Mouse (Mus musculus) left cerebral cortex, postnatal 10 days (tissue): ENCODE measurements around the gene Hist1h3f. TPM values are rescaled to one million over a fixed set of nuclear protein-coding genes. Genes with fewer than 3 reads are reported as not detected.
A peak's percentile ranks its signal among the peaks of the same experiment; 100 is the strongest.
"Not testable (repeated sequence)": the region's sequence is repeated elsewhere in the genome, so short reads cannot be mapped to it uniquely, and the experiment has no call there.

Experiments used
- DNase-seq, 2 experiments: peaks; one replicate each; pipeline ENCODE4 v3.0.0; 2021 to 2022; ENCODE audit warnings: low spot score in 2 of 2, mixed read lengths in 1 of 2; ENCODE audit errors: extremely low spot score in 1 of 2
- intact Hi-C: fragments of 180-260 bp; cut with DNase I; formaldehyde crosslinking; loops from one replicate; pipeline ENCODE4 v1.15.1; 2025
- total RNA-seq, 2 experiments: library from RNA; stranded (reverse); gene quantifications; 2 replicates each; pipeline ENCODE4 v1.2.3; 2021

Gene Hist1h3f
- total RNA-seq, 2 experiments from 2014 or later: 22.6 to 23.0 TPM

DNA sequence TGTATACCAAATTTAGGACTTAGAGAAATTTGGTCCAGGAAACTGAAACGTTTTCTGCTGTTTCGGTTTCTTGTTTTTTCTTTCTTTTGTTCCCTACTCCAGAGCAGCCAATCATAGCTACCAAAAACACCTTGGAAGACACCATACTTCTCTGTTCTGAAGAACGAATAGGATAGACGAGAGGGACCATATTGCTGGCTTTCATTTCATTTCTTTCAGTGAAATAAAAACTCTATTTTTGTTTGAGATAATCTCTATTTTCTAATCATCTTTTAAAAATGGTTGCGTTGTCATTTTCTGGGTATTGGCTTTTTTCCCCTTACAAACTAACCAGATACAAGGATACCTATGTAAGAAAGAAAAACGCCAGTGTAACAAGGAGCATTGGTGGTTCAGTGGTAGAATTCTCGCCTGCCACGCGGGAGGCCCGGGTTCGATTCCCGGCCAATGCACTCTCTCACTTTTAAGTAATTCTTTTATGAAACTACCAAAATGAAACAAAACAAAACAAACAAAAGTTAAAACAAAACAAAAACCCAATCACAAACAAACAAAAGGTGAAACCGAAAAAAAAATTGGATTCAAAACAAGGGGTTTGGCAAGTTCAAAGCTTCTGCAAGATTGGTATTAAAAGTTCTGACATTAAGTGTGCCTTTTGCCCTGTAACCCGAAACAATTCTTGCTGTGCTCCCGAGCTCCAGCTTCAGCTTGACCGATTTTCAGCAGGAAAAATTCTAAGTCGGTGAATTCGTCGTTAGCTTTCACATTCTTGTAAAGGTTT lies 26.8 kb upstream of the Hist1h3f start:
- peak; percentile 61 to 72 for DNase-seq
- intact Hi-C loops: loop anchor here (5.0 kb wide), 2 partner anchors 215 to 1575 kb away; no protein-coding TSS in a partner anchor

DNA sequence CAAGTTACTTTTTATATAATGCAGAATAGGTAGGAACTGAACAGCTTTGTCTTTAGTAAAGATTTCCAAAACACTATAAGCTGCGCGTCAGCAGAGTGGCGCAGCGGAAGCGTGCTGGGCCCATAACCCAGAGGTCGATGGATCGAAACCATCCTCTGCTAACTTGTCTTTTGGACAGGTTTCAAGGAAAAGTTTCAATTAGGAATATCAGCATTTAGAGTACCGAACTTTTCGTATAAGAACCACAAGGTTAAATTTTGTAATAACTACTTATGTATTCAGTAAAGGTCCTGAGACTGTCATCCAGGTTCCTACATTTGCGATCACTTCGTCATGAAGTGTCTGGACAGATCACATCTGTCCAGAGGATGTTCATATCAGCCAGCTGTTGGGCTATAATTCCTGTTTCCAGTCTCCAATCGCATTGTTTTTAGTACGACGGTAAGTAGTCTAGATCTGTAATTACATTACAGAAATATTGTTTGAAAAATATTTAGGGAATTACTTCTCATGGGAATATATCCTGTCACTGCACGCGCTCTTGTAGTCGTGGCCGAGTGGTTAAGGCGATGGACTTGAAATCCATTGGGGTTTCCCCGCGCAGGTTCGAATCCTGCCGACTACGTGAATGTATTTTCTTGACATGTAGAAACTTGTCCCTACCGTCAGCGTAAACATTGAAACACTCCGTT lies 26.1 kb upstream of the Hist1h3f start:
- DNase-seq: peak; percentile 84 to 92
- intact Hi-C loops: loop anchor here (2.0 to 5.0 kb wide), 3 partner anchors 85 to 1575 kb away; no protein-coding TSS in a partner anchor

DNA sequence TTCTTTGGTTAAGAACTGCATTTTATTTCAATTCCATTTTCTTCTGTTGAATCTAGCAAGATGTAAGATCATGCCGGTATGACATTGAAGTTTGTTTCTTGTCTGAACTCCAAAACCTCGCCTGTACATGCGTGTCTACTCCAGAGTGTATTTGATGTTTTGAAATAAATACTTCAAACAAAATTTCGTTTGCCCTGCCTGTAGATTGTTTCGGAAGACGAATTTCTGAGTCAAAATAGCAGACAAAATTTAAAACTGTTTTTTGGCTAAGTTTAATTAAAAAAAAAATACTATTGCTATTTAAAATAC lies 25.6 kb upstream of the Hist1h3f start:
- DNase-seq: no peak
- intact Hi-C loops: loop anchor here (2.0 to 5.0 kb wide), 3 partner anchors 85 to 1576 kb away; no protein-coding TSS in a partner anchor

DNA sequence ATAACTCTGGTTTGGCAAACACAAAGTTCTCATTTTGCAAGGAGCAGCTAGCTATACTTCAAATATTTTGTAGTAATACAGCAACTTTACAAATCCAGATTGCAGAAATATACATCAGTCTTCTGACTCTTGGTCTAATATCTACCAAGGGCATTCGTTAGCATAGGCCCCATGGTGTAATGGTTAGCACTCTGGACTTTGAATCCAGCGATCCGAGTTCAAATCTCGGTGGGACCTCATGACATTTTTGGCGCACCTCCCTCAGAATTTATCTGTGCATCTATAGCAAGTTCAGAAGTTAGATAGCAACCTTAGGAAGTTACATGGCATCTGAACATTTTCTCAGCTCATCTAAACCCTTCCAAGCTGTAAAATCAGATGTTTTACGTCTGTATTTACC lies 25.0 kb upstream of the Hist1h3f start:
- intact Hi-C loops: loop anchor here (2.0 to 5.0 kb wide), 3 partner anchors 86 to 1577 kb away; no protein-coding TSS in a partner anchor
- peak; percentile 61 to 77 for DNase-seq

DNA sequence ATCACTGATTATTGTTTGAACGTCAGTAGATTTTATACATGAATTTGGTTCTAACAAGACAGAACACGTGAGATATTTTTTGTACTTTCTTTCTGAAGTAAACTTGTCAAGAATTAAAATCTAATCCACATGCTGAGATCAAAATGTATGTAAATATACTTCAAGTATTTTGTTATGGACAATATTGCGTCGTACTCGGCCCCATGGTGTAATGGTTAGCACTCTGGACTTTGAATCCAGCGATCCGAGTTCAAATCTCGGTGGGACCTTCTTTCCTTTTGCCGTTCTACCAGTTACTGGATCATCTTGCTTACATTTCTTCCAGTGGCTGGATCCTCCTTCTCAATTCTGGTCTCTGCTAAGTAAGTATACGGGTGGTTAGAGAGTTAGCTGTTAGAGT lies 24.4 kb upstream of the Hist1h3f start:
- DNase-seq: peak; percentile 67 to 86
- intact Hi-C loops: loop anchor here (2.0 to 5.0 kb wide), 3 partner anchors 87 to 1577 kb away; no protein-coding TSS in a partner anchor

DNA sequence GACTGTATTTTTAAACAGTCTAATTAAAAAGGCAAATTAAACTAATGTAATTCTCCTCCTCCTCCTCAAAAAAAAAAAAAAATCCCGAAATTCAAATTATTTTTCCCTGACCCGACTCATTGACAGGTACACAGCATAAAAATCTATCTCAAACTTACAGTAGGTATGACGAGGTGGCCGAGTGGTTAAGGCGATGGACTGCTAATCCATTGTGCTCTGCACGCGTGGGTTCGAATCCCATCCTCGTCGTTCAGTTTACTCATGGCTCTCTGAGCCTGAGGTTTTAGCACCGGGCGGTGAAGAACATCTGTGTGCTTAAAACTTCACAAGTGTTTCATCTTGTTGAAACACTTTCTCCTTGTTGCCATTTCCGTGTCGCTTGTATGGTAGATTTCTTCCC lies 22.1 kb upstream of the Hist1h3f start:
- peak; percentile 66 to 75 for DNase-seq
- intact Hi-C loops: loop anchor here (5.0 kb wide), 1 partner anchor 1494 kb away; no protein-coding TSS in a partner anchor

DNA sequence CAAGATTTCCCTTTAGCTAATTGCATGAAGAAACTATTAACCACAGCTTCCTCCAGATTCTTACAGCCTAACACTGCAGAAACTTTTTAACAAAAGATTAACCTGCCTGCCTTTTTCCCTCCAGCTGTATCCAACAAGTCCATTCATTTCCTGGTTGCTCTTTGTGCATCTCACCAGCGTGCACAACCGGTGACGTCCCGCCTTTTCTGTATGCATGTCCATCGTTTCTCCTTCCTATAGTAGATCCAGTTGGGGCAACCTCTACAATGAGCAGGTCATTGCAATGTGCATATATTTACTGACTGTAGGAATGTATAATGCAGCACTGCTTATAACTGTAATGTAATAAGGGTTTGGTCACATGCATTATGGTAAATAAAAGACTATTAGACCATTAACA lies 19.9 kb upstream of the Hist1h3f start:
- intact Hi-C loops: loop anchor here (5.0 kb wide), 1 partner anchor 1497 kb away; no protein-coding TSS in a partner anchor
- DNase-seq: no peak

DNA sequence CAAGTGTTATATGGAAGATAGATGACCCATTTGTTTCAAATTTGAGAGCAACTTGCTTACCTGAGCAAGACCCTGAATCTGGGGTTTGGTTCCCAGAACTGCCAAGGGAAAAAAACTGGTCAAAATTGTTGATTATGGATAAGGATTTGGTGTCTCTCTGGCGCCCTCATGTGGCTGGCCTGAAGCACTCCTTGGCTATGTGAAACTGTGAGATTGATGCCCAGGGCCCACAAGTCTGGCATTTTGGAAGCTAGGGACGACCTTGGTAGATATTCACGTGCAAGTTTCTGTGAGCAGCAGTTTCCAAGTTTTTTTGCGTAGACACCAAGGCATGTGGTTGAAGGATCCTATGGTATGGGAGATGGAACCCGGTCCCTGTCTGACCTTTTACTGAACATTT lies 19.2 kb upstream of the Hist1h3f start:
- peak in 1 of 2 experiments; percentile 81 for DNase-seq
- intact Hi-C loops: loop anchor here (5.0 kb wide), 1 partner anchor 1497 kb away; no protein-coding TSS in a partner anchor

DNA sequence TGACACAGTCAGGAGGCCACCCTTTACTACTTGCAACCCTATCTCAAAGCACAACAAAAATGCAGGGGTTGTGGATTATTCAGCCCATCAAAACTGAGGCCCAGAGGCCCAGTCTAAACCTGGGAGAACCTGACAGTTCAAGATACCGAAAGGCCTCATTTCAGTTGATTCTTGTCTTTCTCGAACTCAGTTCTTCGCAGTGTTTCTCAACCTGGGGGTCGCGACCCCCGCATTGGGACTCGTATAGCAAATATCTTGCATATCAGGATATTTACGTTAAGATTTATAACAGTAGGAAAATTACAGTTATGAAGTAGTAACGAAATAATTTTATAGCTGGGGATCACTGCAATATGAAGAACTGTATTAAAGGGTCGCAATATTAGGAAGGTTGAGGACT lies 18.0 kb upstream of the Hist1h3f start:
- no peak for DNase-seq
- intact Hi-C loops: no loop called here

DNA sequence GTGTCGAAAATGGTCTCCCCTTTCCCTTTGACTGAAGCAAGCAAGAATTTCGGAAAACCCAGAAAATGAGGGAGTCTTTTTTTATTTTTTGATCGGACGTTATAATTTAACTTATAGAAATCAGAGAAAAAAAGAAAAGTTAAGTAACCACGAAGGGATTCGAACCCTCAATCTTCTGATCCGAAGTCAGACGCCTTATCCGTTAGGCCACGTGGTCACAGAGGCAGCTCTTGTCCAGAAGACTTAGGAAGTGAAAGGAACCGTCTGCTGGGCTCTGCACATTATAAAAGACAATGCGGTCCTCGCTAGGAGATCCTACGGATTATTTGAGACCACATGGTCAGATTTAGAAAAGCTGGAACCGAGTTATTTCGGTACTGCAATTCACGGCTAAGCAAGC lies 17.5 kb upstream of the Hist1h3f start:
- peak; percentile 85 to 92 for DNase-seq
- intact Hi-C loops: no loop called here

DNA sequence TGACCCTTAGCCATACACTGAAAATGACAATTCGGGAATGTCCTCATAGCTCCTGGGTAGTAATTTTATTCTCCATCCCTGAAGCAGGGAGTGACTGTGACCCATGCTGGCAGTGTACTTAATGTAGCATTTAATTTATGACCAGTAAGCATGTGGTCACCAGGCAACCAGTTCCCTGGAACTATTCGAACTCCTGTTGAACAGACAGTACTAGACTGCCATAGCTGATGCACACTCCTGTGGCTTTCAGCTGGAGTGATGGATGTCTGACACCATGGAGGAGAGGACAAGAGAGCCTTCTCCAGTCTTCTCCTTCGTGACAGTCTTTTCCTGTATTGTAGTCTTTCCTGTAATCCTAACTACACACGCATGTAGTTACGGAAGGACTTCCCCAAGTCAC lies 14.8 kb upstream of the Hist1h3f start:
- intact Hi-C loops: no loop called here
- DNase-seq: no peak

DNA sequence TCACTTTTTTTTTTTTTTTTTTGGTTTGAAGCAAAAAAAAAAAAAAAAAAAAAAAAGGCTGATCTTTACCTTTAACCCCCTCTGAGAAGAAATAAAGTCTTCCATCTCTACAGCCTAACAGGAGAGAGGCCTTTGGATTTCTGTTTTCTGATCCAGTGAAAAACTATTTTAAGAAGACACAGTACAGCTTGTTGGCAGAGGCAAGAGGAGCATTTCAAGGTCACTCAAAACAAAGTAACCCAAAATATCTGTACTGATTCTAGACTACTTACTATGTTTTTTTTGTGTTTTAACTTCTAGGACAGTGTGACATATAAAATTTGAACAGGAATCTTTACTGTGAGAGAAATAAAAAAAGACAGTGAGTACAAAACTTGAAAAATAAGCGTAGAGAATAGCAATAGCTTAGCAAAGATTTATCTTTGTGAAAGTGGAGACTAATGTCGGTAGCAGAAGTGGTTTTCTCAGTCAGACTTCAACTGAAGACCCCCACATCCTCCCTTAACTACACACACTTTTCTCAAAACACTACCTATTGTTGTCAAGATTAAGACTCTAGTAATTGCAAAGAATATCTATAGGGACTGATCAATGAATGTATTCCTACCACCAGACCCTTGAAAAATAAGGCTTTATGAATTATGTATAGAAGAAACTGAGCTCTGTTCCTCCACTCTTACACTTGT lies 14.2 kb upstream of the Hist1h3f start:
- intact Hi-C loops: no loop called here

DNA sequence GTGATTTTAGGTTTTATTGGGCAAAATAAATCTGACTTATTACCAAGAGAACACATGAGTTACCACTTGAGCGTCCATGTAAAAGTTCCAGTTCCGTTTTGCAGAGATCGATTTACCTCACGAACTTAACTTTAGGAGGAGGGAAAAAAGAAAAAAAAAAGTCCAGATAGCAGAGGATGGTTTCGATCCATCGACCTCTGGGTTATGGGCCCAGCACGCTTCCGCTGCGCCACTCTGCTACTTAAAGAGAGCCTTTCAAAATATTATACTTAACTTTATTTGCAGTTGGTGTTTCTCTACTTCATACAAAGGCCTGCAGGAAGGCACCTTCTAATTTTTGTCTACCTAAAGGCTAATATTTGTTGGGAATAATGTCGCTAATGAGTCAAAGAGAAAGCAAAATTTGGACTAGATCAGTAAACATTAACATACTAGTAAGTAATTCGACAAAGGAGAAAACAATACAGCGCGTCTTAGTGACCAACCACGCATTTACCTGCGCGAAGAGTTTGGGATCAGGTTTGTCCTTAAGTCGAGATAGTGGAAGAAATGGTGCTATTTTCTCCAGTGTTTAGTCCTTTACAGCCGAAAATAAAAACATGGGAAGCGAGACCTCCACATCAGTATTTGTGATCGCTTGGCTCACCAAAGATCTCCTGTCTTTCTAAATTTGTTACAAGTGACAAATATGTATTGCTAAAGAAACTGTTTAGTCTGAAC lies 13.5 kb upstream of the Hist1h3f start:
- intact Hi-C loops: no loop called here
- DNase-seq: peak; percentile 45 to 68

More for the DNA sequence above, 14.2 kb upstream of the Hist1h3f start:
- DNase-seq: no peak

DNA sequence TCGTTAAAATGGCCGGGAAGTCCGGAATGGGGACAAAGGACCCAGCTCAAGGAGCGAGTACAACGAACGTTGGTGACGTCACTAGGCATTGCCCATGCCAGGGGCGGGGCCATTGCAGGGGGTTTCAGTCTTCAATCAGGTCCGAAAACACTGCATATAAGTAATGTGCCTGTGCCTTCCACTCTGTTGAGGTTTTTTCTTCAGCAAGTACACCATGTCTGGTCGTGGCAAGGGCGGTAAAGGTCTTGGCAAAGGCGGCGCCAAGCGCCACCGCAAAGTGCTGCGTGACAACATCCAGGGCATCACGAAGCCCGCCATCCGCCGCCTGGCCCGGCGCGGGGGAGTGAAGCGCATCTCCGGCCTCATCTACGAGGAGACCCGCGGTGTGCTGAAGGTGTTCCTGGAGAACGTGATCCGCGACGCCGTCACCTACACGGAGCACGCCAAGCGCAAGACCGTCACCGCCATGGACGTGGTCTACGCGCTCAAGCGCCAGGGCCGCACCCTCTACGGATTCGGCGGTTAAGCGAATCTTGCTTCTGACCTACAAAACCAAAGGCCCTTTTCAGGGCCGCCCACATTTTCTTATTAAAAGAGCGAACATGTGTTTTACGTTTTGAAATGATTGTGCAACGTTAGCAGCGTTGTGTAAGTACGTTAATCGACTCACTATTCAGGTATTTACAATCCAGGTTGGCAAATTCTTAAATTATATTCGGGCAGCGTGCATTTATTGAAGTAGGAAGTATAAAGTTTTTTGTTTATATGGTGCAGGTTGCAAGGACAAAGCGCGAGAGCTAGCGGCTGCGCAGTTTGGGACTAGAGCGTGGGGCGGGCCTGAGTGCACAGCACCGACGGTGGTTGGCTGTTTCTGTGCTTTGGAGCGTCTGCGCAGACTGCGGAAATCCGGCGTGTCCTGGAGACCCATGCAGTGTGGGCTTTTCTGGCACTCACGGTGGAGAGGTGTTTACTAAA lies 12.7 kb upstream of the Hist1h3f start, which contains the start of gene Hist1h4h:
TSS of gene Hist1h4h (plus strand) at position 150 of the 975 bp plus-strand sequence.
- intact Hi-C loops: no loop called here
- peak; percentile 97 to 99 for DNase-seq

DNA sequence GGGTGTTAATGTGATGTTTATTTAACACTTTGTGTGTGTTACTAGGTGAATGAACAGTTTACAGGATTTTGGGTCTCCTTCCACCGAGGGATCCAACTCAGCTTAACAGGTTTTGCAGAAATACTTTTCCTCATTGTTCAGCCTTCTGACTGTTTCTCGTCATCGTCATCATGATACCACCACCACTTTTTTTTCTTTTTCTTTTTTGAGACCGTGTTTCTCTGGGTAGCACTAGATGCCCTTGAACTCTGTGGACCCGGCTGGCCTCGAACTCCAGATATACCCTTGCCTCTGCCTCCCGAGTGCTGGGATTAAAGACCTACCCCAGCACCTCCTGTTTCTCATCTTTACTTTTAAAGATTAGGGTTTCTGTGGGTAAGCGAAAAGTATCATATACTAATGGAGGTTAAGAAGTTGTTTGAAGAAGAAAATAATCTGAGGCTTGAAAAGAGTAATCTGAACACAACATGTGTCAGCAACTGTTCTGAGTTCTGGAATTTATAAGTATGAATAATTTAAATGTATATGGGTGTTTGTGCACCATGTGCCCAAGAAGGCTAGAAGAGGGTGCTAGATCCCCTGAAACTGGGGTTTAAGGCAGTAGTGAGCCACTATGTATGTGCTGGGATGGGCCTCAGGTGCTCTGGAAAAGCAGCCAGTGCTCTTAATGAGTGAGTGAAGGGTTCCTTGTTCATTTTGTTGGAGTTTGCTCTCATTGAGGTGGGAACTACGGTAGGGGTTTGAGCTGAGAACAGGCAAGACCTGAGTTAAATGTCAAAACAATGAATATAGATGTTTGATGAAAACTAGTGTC lies 11.4 kb upstream of the Hist1h3f start:
- DNase-seq: no peak
- intact Hi-C loops: no loop called here

DNA sequence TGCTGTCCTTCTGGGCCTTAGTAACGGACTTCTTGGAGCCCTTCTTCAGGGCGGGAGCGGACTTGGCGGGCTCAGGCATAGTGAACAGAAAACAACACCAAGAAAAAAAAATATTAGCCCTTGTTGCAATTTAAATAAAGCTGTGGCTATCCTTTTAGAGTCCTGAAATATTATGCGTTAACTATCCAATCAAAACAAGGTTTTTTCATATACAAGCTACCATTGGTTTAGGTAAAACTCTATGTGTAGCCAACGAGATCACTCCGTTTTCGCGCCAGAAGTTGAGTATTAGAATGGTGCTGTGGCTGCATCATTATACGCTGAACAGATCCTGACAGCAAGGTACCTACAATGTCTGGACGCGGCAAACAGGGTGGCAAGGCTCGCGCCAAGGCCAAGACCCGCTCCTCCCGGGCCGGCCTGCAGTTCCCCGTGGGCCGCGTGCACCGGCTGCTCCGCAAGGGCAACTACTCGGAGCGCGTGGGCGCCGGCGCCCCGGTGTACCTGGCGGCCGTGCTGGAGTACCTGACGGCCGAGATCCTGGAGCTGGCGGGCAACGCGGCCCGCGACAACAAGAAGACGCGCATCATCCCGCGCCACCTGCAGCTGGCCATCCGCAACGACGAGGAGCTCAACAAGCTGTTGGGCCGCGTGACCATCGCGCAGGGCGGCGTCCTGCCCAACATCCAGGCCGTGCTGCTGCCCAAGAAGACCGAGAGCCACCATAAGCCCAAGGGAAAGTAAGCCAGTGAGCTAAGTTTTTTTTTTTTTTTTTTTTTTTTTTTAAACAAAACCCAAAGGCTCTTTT lies 10.1 kb upstream of the Hist1h3f start, which contains the start of gene Hist1h2af:
TSS of gene Hist1h2af (plus strand) at position 347 of the 808 bp plus-strand sequence.
- peak; percentile 69 to 82 for DNase-seq
- intact Hi-C loops: not testable (repeated sequence)
